Comparison of ENCODE assay signal across 26 mouse cellular contexts in genomic region chr2:163615906-163616651, GRCm38 (mm10). TPM values are rescaled to one million over a fixed set of nuclear protein-coding genes. Genes with fewer than 3 reads are reported as not detected.
A peak's percentile ranks its signal among the peaks of the same experiment; 100 is the strongest.
DNase-seq lines count a peak whose midpoint lies in the region; ATAC-seq and TF ChIP-seq lines count a peak whose summit lies in the region.
"Had no signal": no experiment of that assay in that cellular context is flagged by ENCODE, and none has a peak within 500 bp of the region (broad histone marks: within the 10 kb centered on the region; RNA-seq: fewer than 3 reads in every experiment).

No protein-coding gene starts in this region.

- H3K27ac ChIP-seq in left cerebral cortex, adult 2 months, result peak overlapping the region; percentile 38; the same call in 1 of the 2 replicates
- H3K27ac ChIP-seq in hindbrain, embryonic 12.5 days, result no peak overlapping the region
- H3K27ac ChIP-seq: embryonic facial prominence, embryonic 10.5 days; forebrain, embryonic 10.5 days; heart, adult 2 months; heart, embryonic 15.5 days; hindbrain, embryonic 15.5 days; limb, embryonic 15.5 days; lung, embryonic 15.5 days; neural tube, embryonic 15.5 days had no signal

- no peaks in the 10 kb centered on the region for H3K79me2 ChIP-seq in myocyte (ENCODE audit: control insufficient read depth, insufficient read depth)

- peak; percentile 74 for ATAC-seq in frontal cortex, adult (ENCODE audit: low TSS enrichment)
- ATAC-seq in hindbrain, embryonic 12.5 days (ENCODE audit: low FRiP score), result no peak
- ATAC-seq: forebrain, embryonic 16.5 days; midbrain, embryonic 16.5 days had no signal

- H3K27me3 ChIP-seq in myocyte (ENCODE audit: control insufficient read depth, insufficient read depth, insufficient read length), result no peaks in the 10 kb centered on the region
- H3K27me3 ChIP-seq in hindbrain, embryonic 12.5 days, result no peaks in the 10 kb centered on the region
- H3K27me3 ChIP-seq: heart, embryonic 15.5 days; hindbrain, embryonic 15.5 days; limb, embryonic 15.5 days; lung, embryonic 15.5 days; neural tube, embryonic 15.5 days had no signal

- peaks cover 57% of the 10 kb centered on the region for H3K36me3 ChIP-seq in myocyte (ENCODE audit: control insufficient read depth, insufficient read depth)
- peaks cover 87% of the 10 kb centered on the region for H3K36me3 ChIP-seq in hindbrain, embryonic 12.5 days

- no peaks in the 10 kb centered on the region for H3K4me1 ChIP-seq in hindbrain, embryonic 12.5 days
- H3K4me1 ChIP-seq: embryonic facial prominence, embryonic 10.5 days; heart, embryonic 15.5 days; hindbrain, embryonic 15.5 days; limb, embryonic 15.5 days; lung, embryonic 15.5 days; neural tube, embryonic 15.5 days had no signal

- H3K4me2 ChIP-seq in myocyte (ENCODE audit: low read depth), result no peak overlapping the region
- H3K4me2 ChIP-seq in hindbrain, embryonic 12.5 days (replicated peaks), result no peak overlapping the region
- H3K4me2 ChIP-seq: heart, embryonic 15.5 days; hindbrain, embryonic 15.5 days; limb, embryonic 15.5 days; lung, embryonic 15.5 days; neural tube, embryonic 15.5 days had no signal

- H3K9ac ChIP-seq in hindbrain, embryonic 12.5 days, result no peak overlapping the region
- H3K9ac ChIP-seq: heart, embryonic 15.5 days; hindbrain, embryonic 15.5 days; limb, embryonic 15.5 days; lung, embryonic 15.5 days; neural tube, embryonic 15.5 days had no signal

- intact Hi-C loops in left cerebral cortex, adult 2 months (cut with DNase I), result no loop called here

- no peak overlapping the region for H3K4me3 ChIP-seq in left cerebral cortex, adult 2 months
- H3K4me3 ChIP-seq in myocyte, result no peak overlapping the region
- no peak overlapping the region for H3K4me3 ChIP-seq in hindbrain, embryonic 12.5 days
- H3K4me3 ChIP-seq: embryonic facial prominence, embryonic 10.5 days; forebrain, embryonic 10.5 days; heart, adult 2 months; heart, embryonic 15.5 days; hindbrain, embryonic 15.5 days; limb, embryonic 15.5 days; lung, embryonic 15.5 days; neural tube, embryonic 15.5 days had no signal

- DNase-seq in frontal cortex, postnatal 25 days (ENCODE audit: low spot score in 2 of 2), result no peak
- DNase-seq in left cerebral cortex, adult 2 months (ENCODE audit: extremely low spot score in 1 of 2, low spot score in 2 of 2), result no peak
- no peak for DNase-seq in left cerebral cortex, adult 11 months (ENCODE audit: low spot score)
- DNase-seq in A20 (ENCODE audit: low read depth, low spot score), result peak; percentile 38
- DNase-seq: adrenal gland, postnatal 36 days; cerebellum, adult 11 months; cerebellum, adult 9-11 months; gastrocnemius, postnatal 25 days; heart, adult 2 months; heart, postnatal 4 days; kidney, adult 9 months; kidney, postnatal 14 days; left cerebral cortex, postnatal 4 days; lung, postnatal 4 days had no signal

- TF ChIP-seq CTCF in left cerebral cortex, adult 2 months (IDR thresholded peaks at IDR 0.05), result no peak

- no peak overlapping the region for H3ac ChIP-seq in myocyte (ENCODE audit: control insufficient read depth, insufficient read length)

- H3K9me3 ChIP-seq in hindbrain, embryonic 12.5 days (replicated peaks), result no peaks in the 10 kb centered on the region
- H3K9me3 ChIP-seq: embryonic facial prominence, embryonic 10.5 days; forebrain, embryonic 10.5 days; heart, embryonic 15.5 days; hindbrain, embryonic 15.5 days; limb, embryonic 15.5 days; lung, embryonic 15.5 days; neural tube, embryonic 15.5 days had no signal

- WGBS in hindbrain, embryonic 12.5 days, result 88% methylated on average over 4 of the region's 4 CpGs

- TF ChIP-seq POLR2A in myocyte (IDR thresholded peaks at IDR 0.05; ENCODE audit: insufficient read length, low read depth), result peak; percentile 19

TF ChIP-seq in myocyte, 11 proteins besides CTCF, POLR2A, EP300 and RAD21:
- TF ChIP-seq MYOG (IDR thresholded peaks at IDR 0.05; ENCODE audit: control insufficient read depth in 1 of 3, insufficient read depth in 1 of 3, insufficient read length in 2 of 3, low read depth in 2 of 3), result no peak
- no peak for TF ChIP-seq TCF3 (IDR thresholded peaks at IDR 0.05; ENCODE audit: insufficient read length, low read depth)
- no peak for TF ChIP-seq SRF (IDR thresholded peaks at IDR 0.05; ENCODE audit: control insufficient read depth, insufficient read length, low read depth)
- no peak for TF ChIP-seq USF1 (IDR thresholded peaks at IDR 0.05; ENCODE audit: low read depth)
- TF ChIP-seq MYOD1 (IDR thresholded peaks at IDR 0.05; ENCODE audit: control insufficient read depth in 1 of 3, insufficient read length in 2 of 3, low read depth in 2 of 3), result no peak
- peak; percentile 56 for TF ChIP-seq POLR2AphosphoS2 (IDR thresholded peaks at IDR 0.05; ENCODE audit: insufficient read length, low read depth)
- TF ChIP-seq CEBPB (IDR thresholded peaks at IDR 0.05; ENCODE audit: insufficient read depth, poor library complexity, severe bottlenecking), result no peak
- no peak for TF ChIP-seq REST (IDR thresholded peaks at IDR 0.05; ENCODE audit: insufficient read depth, insufficient read length)
- TF ChIP-seq TCF12 (IDR thresholded peaks at IDR 0.05; ENCODE audit: insufficient read depth, poor library complexity, severe bottlenecking), result no peak

RNA-seq across cellular contexts. Expression of gene Ttpal, which starts 14.0 kb away (rescaled TPM):
- 10 to 100 TPM; 69.9 to 81.2 TPM for total RNA-seq in left cerebral cortex, adult 2 months (2021)
- 20.2 TPM for polyA plus RNA-seq in myocyte (2012; fragmentation: generic; extraction: Trizol)
- 51.5 and 52.0 TPM in 2 replicates for polyA plus RNA-seq in hindbrain, embryonic 12.5 days (2016; fragmentation: Nextera tagmentation; extraction: Ambion mirVana)

RNA-seq across cellular contexts. Expression of gene Serinc3, which starts 28.9 kb away (rescaled TPM):
- total RNA-seq in left cerebral cortex, adult 2 months (2021), result 100 to 1,000 TPM; 213 to 234 TPM
- 88.9 TPM for polyA plus RNA-seq in myocyte (2012; fragmentation: generic; extraction: Trizol)
- 36.2 and 38.4 TPM in 2 replicates for polyA plus RNA-seq in hindbrain, embryonic 12.5 days (2016; fragmentation: Nextera tagmentation; extraction: Ambion mirVana)

RNA-seq across cellular contexts. Expression of gene Pkig, which starts 42.1 kb away (rescaled TPM):
- total RNA-seq in left cerebral cortex, adult 2 months (2021), result 100 to 1,000 TPM; 126 to 129 TPM
- polyA plus RNA-seq in myocyte (2012; fragmentation: generic; extraction: Trizol), result 799 TPM
- 109 and 113 TPM in 2 replicates for polyA plus RNA-seq in hindbrain, embryonic 12.5 days (2016; fragmentation: Nextera tagmentation; extraction: Ambion mirVana)
